Mouse (Mus musculus) liver, embryonic 14.5 days (tissue): ENCODE results near the gene Disp3.

ENCODE experiments used
- CTCF ChIP-seq: IDR thresholded peaks from 2 replicates; pipeline ENCODE4 v1.5.1; 2016; ENCODE audit warnings: antibody characterized with exemption, low read depth, control low read depth
- EP300 ChIP-seq: IDR thresholded peaks from 2 replicates; pipeline ENCODE4 v1.6.1; 2016; ENCODE audit warnings: antibody characterized with exemption, low read depth

DNA sequence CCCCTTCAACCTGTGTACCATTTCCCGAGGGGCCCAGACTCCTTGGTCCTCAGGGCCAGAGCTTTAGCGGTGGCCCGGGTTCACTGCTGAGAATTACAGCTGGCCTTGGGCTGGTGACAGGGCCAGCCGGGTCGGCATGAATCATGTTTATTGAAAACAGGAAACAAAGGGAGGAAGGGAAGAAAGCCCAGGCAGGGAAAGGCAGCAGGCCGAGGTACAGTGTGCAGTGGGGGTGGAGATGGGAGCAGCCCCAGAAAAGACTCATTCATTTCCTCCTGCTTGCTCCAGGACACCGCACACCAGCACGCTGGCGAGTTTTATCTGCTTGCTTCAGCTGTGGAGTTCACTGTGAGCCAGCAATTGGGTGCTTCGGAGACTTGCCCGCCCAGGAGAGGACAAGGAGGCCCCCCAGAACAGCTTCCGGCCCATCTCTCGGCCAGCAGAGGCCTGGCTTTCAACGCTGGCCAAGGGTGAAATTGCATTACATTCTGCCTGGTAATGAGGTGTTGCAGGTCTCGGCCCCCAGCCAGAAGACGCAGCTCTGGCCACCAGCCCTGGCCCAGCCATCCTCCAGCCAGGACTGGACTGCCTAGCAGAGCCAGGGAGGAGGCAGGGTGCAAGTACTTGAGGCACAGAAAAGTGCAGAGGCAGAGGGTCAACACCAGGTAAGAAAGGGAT lies 18.8 kb upstream of the Disp3 start:
- TF ChIP-seq EP300 (no peak), CTCF (no peak)
